Mouse (Mus musculus): Measurements from ENCODE around the gene Nt5c2.

DNA sequence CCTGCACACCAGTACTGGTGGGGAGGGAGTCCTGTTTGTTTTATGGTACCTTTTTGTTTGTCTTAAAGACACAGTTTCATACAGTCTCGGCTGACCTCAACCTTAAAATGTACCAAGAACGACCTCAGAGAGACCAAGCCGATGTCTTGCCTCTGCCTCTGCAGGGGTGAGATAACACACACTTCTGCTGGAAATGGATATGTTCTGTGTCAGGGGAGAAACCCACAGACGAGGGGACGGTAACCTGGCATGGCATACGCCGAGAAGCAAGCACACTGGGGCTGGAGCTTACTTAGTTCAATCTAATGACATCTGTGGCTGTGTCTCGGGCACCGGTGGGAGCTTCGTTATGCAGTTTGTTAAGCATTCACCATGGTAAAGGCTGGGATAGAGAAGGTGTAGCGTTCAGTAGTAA is 31.0 kb downstream of the Nt5c2 start:
- TF ChIP-seq CTCF (IDR thresholded peaks at IDR 0.05; ENCODE audit: extremely low read depth, insufficient read depth, low read length), result no peak
- no peak for TF ChIP-seq POLR2A (IDR thresholded peaks at IDR 0.05; ENCODE audit: extremely low read depth, insufficient read depth, low read length)
